Mouse (Mus musculus): ENCODE data around the gene Spata33. TPM values are rescaled to one million over a fixed set of nuclear protein-coding genes. Genes with fewer than 3 reads are reported as not detected.
"Not testable (repeated sequence)": the region's sequence is repeated elsewhere in the genome, so short reads cannot be mapped to it uniquely, and the experiment has no call there.

Gene Spata33
- total and polyA plus RNA-seq, 2 experiments, result 0.13 to 0.28 TPM

DNA sequence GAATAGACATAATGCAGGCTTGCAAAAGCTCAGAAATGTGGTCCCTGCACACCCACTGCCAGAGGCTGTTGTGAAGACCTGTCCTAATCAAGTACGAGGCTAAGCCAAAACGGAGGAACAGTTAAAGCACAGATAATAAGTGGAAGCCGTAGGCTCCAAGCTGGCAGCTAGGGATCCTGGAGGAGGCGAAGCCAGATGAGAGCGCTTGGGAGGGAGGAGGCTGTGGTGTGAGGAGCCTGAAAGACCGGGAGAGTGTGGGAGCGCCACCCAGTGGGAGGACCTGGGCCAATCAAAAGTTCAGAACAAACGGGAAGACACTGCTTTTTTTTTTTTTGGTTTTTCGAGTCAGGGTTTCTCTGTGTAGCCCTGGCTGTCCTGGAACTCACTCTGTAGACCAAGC is 22.0 kb upstream of the Spata33 start:
- TF ChIP-seq CTCF (IDR thresholded peaks at IDR 0.05; ENCODE audit: low read depth, low read length) (peak; percentile 90), POLR2A (IDR thresholded peaks at IDR 0.05; ENCODE audit: extremely low read depth, insufficient read depth, low read length) (no peak)
- peak; percentile 68 for DNase-seq (ENCODE audit: extremely low read depth, low read depth, low spot score)
- peak overlapping the region; percentile 23; the same call in 1 of the 2 replicates for H3K9ac ChIP-seq (ENCODE audit: low read depth, low read length)

DNA sequence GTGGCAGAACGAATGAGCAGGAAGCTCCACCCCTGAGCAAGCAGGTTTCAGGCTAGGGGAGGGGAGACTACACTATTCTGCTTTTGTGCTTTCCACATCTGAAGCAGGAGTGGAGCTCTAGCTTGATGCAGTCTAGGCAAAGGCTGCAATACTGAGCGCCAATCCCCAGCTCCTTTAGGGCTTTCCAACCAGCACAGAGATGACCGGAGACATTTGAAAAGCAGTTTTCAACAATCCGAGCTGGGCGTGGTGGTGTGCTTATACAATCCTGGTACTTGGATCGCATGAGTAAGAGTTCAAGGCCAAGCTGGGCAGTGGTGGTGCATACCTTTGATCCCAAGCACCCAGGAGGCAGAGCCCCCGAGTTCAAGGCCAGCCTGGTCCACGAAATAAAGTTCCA is 20.7 kb upstream of the Spata33 start:
- TF ChIP-seq CTCF (IDR thresholded peaks at IDR 0.05; ENCODE audit: low read depth, low read length) (no peak), POLR2A (IDR thresholded peaks at IDR 0.05; ENCODE audit: extremely low read depth, insufficient read depth, low read length) (no peak)
- Histone ChIP-seq H3K27ac (replicated peaks; ENCODE audit: insufficient read depth, low read depth, low read length) (no peak overlapping the region), H3K9ac (ENCODE audit: low read depth, low read length) (no peak overlapping the region), H3K4me3 (ENCODE audit: insufficient read depth, low read depth, low read length) (no peak overlapping the region), H3K36me3 (ENCODE audit: control insufficient read depth, insufficient read depth, low read length) (no peaks in the 10 kb centered on the region), H3K79me2 (ENCODE audit: control insufficient read depth, insufficient read depth, low read length) (no peaks in the 10 kb centered on the region), H3K4me1 (ENCODE audit: control insufficient read depth, insufficient read depth, low read length) (peaks cover 6% of the 10 kb centered on the region), H3K27me3 (ENCODE audit: control insufficient read depth, insufficient read depth, low read length) (no peaks in the 10 kb centered on the region)
- WGBS, result 25% methylated on average over 8 of the region's 8 CpGs
- DNase-seq (ENCODE audit: extremely low read depth, low read depth, low spot score), result peak; percentile 61

More for the DNA sequence above, 22.0 kb upstream of the Spata33 start:
- Histone ChIP-seq H3K79me2 (ENCODE audit: control insufficient read depth, insufficient read depth, low read length) (no peaks in the 10 kb centered on the region), H3K4me3 (ENCODE audit: insufficient read depth, low read depth, low read length) (no peak overlapping the region), H3K4me1 (ENCODE audit: control insufficient read depth, insufficient read depth, low read length) (peaks cover 6% of the 10 kb centered on the region), H3K27ac (replicated peaks; ENCODE audit: insufficient read depth, low read depth, low read length) (no peak overlapping the region), H3K36me3 (ENCODE audit: control insufficient read depth, insufficient read depth, low read length) (no peaks in the 10 kb centered on the region), H3K27me3 (ENCODE audit: control insufficient read depth, insufficient read depth, low read length) (no peaks in the 10 kb centered on the region)
- WGBS, result 4% methylated on average over 9 of the region's 9 CpGs

DNA sequence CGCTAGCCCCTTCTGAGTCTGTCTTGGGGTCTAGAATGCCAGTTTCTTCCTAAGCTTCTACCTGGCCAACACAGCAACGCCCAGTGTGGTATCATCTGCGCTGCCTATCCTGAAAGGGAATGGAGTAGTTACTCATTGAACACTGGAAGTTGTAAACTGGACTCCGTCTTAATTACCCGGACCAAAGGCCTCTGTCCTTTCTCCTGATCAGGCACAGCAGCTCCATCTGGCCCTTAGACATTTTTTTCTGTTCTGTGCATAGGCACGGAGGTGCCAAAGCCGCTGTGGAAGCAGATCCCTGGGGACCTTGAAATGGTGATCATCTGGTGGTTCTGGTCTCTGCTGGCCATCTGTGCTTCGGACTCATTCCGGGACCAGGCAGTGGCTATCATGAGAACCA is 18.9 kb upstream of the Spata33 start:
- TF ChIP-seq POLR2A (IDR thresholded peaks at IDR 0.05; ENCODE audit: extremely low read depth, insufficient read depth, low read length) (no peak), CTCF (IDR thresholded peaks at IDR 0.05; ENCODE audit: low read depth, low read length) (no peak)
- Histone ChIP-seq H3K27me3 (ENCODE audit: control insufficient read depth, insufficient read depth, low read length) (no peaks in the 10 kb centered on the region), H3K4me1 (ENCODE audit: control insufficient read depth, insufficient read depth, low read length) (peaks cover 6% of the 10 kb centered on the region), H3K36me3 (ENCODE audit: control insufficient read depth, insufficient read depth, low read length) (no peaks in the 10 kb centered on the region), H3K9ac (ENCODE audit: low read depth, low read length) (no peak overlapping the region), H3K4me3 (ENCODE audit: insufficient read depth, low read depth, low read length) (no peak overlapping the region), H3K79me2 (ENCODE audit: control insufficient read depth, insufficient read depth, low read length) (no peaks in the 10 kb centered on the region), H3K27ac (replicated peaks; ENCODE audit: insufficient read depth, low read depth, low read length) (no peak overlapping the region)
- DNase-seq (ENCODE audit: extremely low read depth, low read depth, low spot score), result no peak
- 92% methylated on average over 9 of the region's 9 CpGs for WGBS

DNA sequence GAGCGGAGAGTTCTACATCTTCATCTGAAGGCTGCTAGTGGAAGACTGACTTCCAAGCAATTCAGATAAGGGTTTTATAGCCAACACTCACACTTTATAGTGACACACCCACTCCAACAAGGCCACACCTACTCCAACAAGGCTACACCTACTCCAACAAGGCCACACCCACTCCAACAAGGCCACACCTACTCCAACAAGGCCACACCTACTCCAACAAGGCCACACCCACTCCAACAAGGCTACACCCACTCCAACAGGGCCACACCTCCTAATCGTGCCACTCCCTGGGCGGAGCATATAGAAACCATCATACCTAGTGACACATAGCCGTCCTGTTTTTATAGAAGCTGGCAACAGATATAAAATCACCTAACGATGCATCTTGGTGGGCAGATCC is 15.6 kb upstream of the Spata33 start:
- not testable (repeated sequence) for H3K9ac ChIP-seq (ENCODE audit: low read depth, low read length); H3K79me2 ChIP-seq (ENCODE audit: control insufficient read depth, insufficient read depth, low read length); H3K27me3 ChIP-seq (ENCODE audit: control insufficient read depth, insufficient read depth, low read length); H3K4me1 ChIP-seq (ENCODE audit: control insufficient read depth, insufficient read depth, low read length); H3K27ac ChIP-seq (replicated peaks; ENCODE audit: insufficient read depth, low read depth, low read length); DNase-seq (ENCODE audit: extremely low read depth, low read depth, low spot score); H3K36me3 ChIP-seq (ENCODE audit: control insufficient read depth, insufficient read depth, low read length); H3K4me3 ChIP-seq (ENCODE audit: insufficient read depth, low read depth, low read length)
- WGBS, result 83% methylated on average over 5 of the region's 5 CpGs

DNA sequence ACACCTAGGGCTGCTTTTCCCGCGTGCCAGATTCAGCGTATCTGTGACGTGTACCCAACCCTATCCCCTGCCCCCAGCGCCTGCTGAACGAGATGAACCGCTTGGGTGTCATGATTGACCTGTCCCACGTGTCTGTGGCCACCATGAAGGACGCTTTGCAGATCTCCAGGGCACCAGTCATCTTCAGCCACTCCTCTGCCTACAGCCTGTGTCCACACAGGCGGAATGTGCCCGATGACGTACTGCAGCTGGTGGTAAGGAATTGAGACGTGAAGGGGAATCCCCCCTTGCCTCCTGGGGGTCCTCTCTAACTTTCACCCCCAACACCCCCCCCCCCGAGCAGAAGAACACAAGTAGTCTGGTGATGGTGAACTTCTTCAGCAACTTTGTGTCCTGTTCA is 12.8 kb upstream of the Spata33 start:
- no peaks in the 10 kb centered on the region for H3K79me2 ChIP-seq (ENCODE audit: control insufficient read depth, insufficient read depth, low read length)
- no peaks in the 10 kb centered on the region for H3K27me3 ChIP-seq (ENCODE audit: control insufficient read depth, insufficient read depth, low read length)
- no peak for DNase-seq (ENCODE audit: extremely low read depth, low read depth, low spot score)
- 72% methylated on average over 14 of the region's 14 CpGs for WGBS
- H3K27ac ChIP-seq (replicated peaks; ENCODE audit: insufficient read depth, low read depth, low read length), result no peak overlapping the region
- TF ChIP-seq POLR2A (IDR thresholded peaks at IDR 0.05; ENCODE audit: extremely low read depth, insufficient read depth, low read length), result no peak
- TF ChIP-seq CTCF (IDR thresholded peaks at IDR 0.05; ENCODE audit: low read depth, low read length), result no peak
- H3K9ac ChIP-seq (ENCODE audit: low read depth, low read length), result no peak overlapping the region
- no peak overlapping the region for H3K4me3 ChIP-seq (ENCODE audit: insufficient read depth, low read depth, low read length)
- no peaks in the 10 kb centered on the region for H3K4me1 ChIP-seq (ENCODE audit: control insufficient read depth, insufficient read depth, low read length)
- H3K36me3 ChIP-seq (ENCODE audit: control insufficient read depth, insufficient read depth, low read length), result no peaks in the 10 kb centered on the region

DNA sequence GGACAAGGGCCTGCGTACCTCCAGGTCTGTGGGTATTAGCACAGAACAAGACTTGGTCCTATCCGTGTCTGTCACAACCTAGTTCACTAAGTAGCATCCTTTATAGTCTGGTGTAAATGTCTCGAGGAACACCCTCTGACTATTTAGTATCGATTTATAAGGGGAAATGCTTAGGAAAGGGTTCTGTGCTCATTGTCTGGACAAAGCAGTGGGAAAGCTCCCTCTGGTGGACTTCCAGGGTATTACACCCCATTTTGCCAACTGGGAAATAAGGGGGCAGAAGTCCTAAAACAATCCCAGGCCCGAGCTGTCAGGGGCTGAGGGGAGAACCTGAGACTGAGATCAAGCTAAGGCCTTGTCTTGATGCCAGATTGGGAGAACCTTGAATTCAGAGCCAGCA is 10.3 kb upstream of the Spata33 start:
- peak; percentile 53 for DNase-seq (ENCODE audit: extremely low read depth, low read depth, low spot score)
- no peak overlapping the region for H3K4me3 ChIP-seq (ENCODE audit: insufficient read depth, low read depth, low read length)
- H3K4me1 ChIP-seq (ENCODE audit: control insufficient read depth, insufficient read depth, low read length), result no peaks in the 10 kb centered on the region
- H3K27me3 ChIP-seq (ENCODE audit: control insufficient read depth, insufficient read depth, low read length), result no peaks in the 10 kb centered on the region
- no peaks in the 10 kb centered on the region for H3K79me2 ChIP-seq (ENCODE audit: control insufficient read depth, insufficient read depth, low read length)
- no peak overlapping the region for H3K9ac ChIP-seq (ENCODE audit: low read depth, low read length)
- WGBS, result 23% methylated on average over 5 of the region's 5 CpGs
- no peak overlapping the region for H3K27ac ChIP-seq (replicated peaks; ENCODE audit: insufficient read depth, low read depth, low read length)
- TF ChIP-seq CTCF (IDR thresholded peaks at IDR 0.05; ENCODE audit: low read depth, low read length) (peak; percentile 61), POLR2A (IDR thresholded peaks at IDR 0.05; ENCODE audit: extremely low read depth, insufficient read depth, low read length) (no peak)
- no peaks in the 10 kb centered on the region for H3K36me3 ChIP-seq (ENCODE audit: control insufficient read depth, insufficient read depth, low read length)

All from liver, adult 2 months (tissue).